Mouse (Mus musculus) neural tube, embryonic 15.5 days (tissue): ENCODE data around the gene Selenof. TPM values are rescaled to one million over a fixed set of nuclear protein-coding genes. Genes with fewer than 3 reads are reported as not detected.

Experiments used
- ATAC-seq: fragments of 200-750 bp; cut with Nextera tagmentation; 2 replicates; pipeline ENCODE4 v1.8.0; 2017; ENCODE audit warnings: mild to moderate bottlenecking, moderate TSS enrichment, moderate library complexity; ENCODE audit not compliant: low FRiP score
- H3K27ac ChIP-seq: fragments of 300-500 bp; sonication (generic); replicated peaks from 2 replicates; pipeline ENCODE4 v1.5.1; 2015; ENCODE audit warnings: mild to moderate bottlenecking, inconsistent platforms
- H3K27me3 ChIP-seq: fragments of 300-500 bp; sonication (generic); replicated peaks from 2 replicates; pipeline ENCODE4 v1.6.1; 2015; ENCODE audit warnings: inconsistent platforms
- H3K36me3 ChIP-seq: fragments of 300-500 bp; sonication (generic); 2 replicates; pipeline ENCODE4 v1.6.1; 2015; ENCODE audit warnings: inconsistent platforms
- H3K4me1 ChIP-seq: fragments of 300-500 bp; sonication (generic); 2 replicates; pipeline ENCODE4 v1.6.1; 2015; ENCODE audit warnings: inconsistent platforms
- H3K4me2 ChIP-seq: fragments of 300-500 bp; sonication (generic); 2 replicates; pipeline ENCODE4 v1.6.1; 2015; ENCODE audit warnings: inconsistent platforms, mild to moderate bottlenecking, moderate library complexity
- H3K4me3 ChIP-seq: fragments of 300-500 bp; sonication (generic); replicated peaks from 2 replicates; pipeline ENCODE4 v1.5.1; 2015; ENCODE audit warnings: mild to moderate bottlenecking, inconsistent platforms
- H3K9ac ChIP-seq: fragments of 300-500 bp; sonication (generic); replicated peaks from 2 replicates; pipeline ENCODE4 v1.6.1; 2015; ENCODE audit warnings: mild to moderate bottlenecking, inconsistent platforms
- H3K9me3 ChIP-seq: fragments of 300-500 bp; sonication (generic); replicated peaks from 2 replicates; pipeline ENCODE4 v1.6.1; 2016; ENCODE audit warnings: inconsistent platforms
- WGBS: fragments of 180-500 bp; shearing (Covaris S2); methylation state at CpG from one replicate; pipeline ENCODE4 v1.1.7; 2015; ENCODE audit warnings: mixed read lengths; 5-methylcytosine and 5-hydroxymethylcytosine counted together
- polyA plus RNA-seq: library from polyadenylated mRNA; unstranded; fragments of >200 nt; fragmentation: Nextera tagmentation; extraction: Ambion mirVana; gene quantifications from 2 replicates; pipeline ENCODE4 v1.2.1, GENCODE M21; 2015

Selenof gene
- polyA plus RNA-seq, 1 experiment from 2014 or later = 598 TPM

DNA sequence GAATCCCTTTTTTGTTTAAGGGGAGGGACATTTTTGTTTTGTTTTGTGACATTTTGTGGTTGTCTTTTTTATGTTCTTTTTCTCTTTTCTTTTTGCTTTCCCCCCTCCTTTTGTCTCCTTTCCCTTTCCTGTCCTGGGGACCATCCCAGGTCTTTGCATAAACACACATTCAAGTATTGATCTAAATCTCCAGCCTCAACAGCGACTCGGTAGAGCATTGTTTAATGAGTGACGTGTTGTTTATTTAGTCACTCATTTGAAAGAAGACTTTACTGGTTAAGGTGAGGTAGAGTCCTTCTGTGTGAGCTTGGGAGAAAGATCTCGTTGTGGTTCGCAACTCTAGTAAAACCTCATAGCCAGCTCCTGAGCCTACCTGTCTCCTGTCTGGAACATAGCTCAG lies 13.7 kb downstream of the Selenof start:
- H3K27me3 ChIP-seq = no peaks in the 10 kb centered on the region
- H3K4me3 ChIP-seq = no peak overlapping the region
- no peaks in the 10 kb centered on the region for H3K9me3 ChIP-seq
- no peak overlapping the region for H3K9ac ChIP-seq
- ATAC-seq = no peak
- H3K4me1 ChIP-seq = peaks cover 2% of the 10 kb centered on the region; the same call in 1 of the 2 replicates
- no peak overlapping the region for H3K4me2 ChIP-seq
- 74% methylated on average over 5 of the region's 5 CpGs for WGBS
- H3K36me3 ChIP-seq = peaks cover 31% of the 10 kb centered on the region
- no peak overlapping the region for H3K27ac ChIP-seq

GRCm38 (mm10) chr3:144584789-144585553 lies 14.9 kb downstream of the Selenof start:
- H3K9ac ChIP-seq = no peak overlapping the region
- ATAC-seq = no peak
- H3K4me1 ChIP-seq = peaks cover 8% of the 10 kb centered on the region
- WGBS = 92% methylated on average over 6 of the region's 6 CpGs
- no peak overlapping the region for H3K27ac ChIP-seq
- H3K27me3 ChIP-seq = no peaks in the 10 kb centered on the region
- peaks cover 24% of the 10 kb centered on the region for H3K36me3 ChIP-seq
- no peak overlapping the region for H3K4me2 ChIP-seq
- H3K9me3 ChIP-seq = no peaks in the 10 kb centered on the region
- H3K4me3 ChIP-seq = no peak overlapping the region

DNA sequence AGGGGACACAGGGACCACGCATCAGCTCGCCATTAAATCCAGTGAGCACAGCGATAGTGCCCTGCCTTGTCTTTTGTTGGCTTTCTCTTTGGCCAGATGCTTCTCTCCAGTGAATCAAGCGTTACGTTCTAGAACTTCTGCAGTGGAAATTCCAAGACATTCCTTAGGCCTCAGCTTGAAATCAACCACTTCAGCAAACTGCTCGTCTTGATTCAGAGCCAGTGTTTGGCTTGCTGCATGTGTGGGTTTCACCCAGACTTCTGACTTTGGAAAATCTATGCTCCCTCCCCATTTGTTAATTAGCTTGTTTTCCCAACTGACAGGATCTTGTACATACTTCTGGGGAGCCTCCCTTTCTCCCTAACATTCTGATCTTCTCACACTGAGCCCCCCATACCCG lies 16.6 kb downstream of the Selenof start:
- H3K9me3 ChIP-seq = no peaks in the 10 kb centered on the region
- no peak overlapping the region for H3K4me2 ChIP-seq
- WGBS = 84% methylated on average over 7 of the region's 7 CpGs
- no peaks in the 10 kb centered on the region for H3K27me3 ChIP-seq
- peaks cover 28% of the 10 kb centered on the region for H3K36me3 ChIP-seq
- ATAC-seq = no peak
- H3K9ac ChIP-seq = no peak overlapping the region
- H3K4me1 ChIP-seq = peaks cover 8% of the 10 kb centered on the region
- H3K4me3 ChIP-seq = no peak overlapping the region
- no peak overlapping the region for H3K27ac ChIP-seq

DNA sequence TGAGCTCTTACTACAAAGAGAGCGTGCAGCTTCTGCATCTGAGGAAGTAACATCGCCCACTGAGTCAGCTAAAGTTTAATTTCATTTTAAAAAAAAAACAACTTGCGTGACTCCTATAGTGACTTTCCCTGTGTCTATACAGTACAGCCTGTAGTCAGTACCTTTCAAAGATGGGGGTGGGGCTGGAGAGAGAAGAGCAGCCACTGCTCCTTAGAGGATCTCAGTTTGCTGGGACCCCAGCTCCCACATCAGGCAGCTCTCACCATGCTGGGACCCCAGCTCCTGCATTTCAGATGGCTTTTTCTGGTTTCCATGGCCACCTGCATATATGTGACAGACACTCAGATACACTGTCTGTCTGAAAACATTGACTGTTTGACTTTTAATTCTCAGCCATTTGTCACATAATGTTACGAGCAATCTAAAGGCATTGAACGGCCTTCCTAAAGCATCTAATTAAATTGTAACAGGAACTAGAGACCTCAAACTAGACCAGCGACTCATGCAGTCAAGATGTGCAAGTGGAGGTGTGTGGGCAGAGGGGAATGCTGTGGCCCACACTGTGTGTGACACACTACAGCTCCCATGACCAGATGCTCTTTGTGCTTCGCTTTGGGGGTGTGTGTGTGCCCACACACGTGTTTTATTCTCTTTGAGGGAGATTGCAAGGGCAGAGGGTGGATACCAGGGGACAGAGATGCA lies 19.2 kb downstream of the Selenof start:
- WGBS = 68% methylated on average over 8 of the region's 8 CpGs
- Histone ChIP-seq H3K9me3 (no peaks in the 10 kb centered on the region), H3K4me1 (peaks cover 8% of the 10 kb centered on the region), H3K4me3 (no peak overlapping the region), H3K9ac (no peak overlapping the region), H3K27ac (no peak overlapping the region), H3K4me2 (no peak overlapping the region), H3K36me3 (peaks cover 21% of the 10 kb centered on the region), H3K27me3 (no peaks in the 10 kb centered on the region)
- ATAC-seq = no peak

GRCm38 (mm10) chr3:144592992-144593785 lies 23.1 kb downstream of the Selenof start:
- Histone ChIP-seq H3K4me1 (peaks cover 8% of the 10 kb centered on the region), H3K27me3 (no peaks in the 10 kb centered on the region), H3K9ac (no peak overlapping the region), H3K4me2 (no peak overlapping the region), H3K9me3 (no peaks in the 10 kb centered on the region), H3K4me3 (no peak overlapping the region), H3K27ac (no peak overlapping the region), H3K36me3 (peaks cover 28% of the 10 kb centered on the region)
- no peak for ATAC-seq
- WGBS = 55% methylated on average over 9 of the region's 9 CpGs

GRCm38 (mm10) chr3:144597121-144597520 lies 27.0 kb downstream of the Selenof start:
- no peak overlapping the region for H3K27ac ChIP-seq
- H3K4me3 ChIP-seq = no peak overlapping the region
- no peaks in the 10 kb centered on the region for H3K27me3 ChIP-seq
- 57% methylated on average over 4 of the region's 4 CpGs for WGBS
- H3K36me3 ChIP-seq = peaks cover 20% of the 10 kb centered on the region; the same call in 1 of the 2 replicates
- H3K4me2 ChIP-seq = no peak overlapping the region
- H3K9me3 ChIP-seq = no peaks in the 10 kb centered on the region
- no peak for ATAC-seq
- no peaks in the 10 kb centered on the region for H3K4me1 ChIP-seq
- H3K9ac ChIP-seq = no peak overlapping the region

DNA sequence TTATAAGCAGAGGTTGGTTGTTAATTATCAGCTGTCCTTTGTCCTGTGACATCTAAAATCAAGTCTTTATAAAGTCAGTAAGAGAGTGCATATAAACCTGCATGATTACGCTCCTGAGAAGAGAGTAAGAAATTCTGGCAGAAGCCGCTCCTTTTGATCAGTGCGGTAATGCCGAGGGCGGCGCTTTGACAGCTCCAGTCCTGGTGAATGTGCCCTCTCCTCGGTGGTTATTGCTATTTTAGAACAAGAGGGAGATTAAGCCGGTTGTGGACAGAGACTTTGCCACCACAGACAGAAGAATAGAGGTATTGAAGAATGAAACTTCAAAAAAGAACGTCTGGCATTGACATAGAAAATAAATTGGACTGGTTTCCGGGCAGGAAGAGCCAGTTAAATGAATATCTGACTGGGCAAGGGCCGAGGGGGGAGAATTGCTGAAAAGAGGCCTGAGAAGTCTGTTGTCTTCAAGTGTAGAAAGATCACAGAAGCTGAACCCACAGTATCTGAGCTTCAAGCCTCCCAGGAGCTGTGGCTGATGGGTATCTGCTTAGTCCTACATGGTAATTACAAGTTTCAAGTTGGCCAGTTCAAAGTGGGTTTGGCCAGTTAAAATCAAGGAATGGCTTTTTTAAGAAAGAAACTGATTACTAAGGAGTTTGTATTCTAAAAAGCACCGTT lies 27.8 kb downstream of the Selenof start:
- H3K4me2 ChIP-seq = no peak overlapping the region
- ATAC-seq = no peak
- 64% methylated on average over 12 of the region's 12 CpGs for WGBS
- H3K9me3 ChIP-seq = no peaks in the 10 kb centered on the region
- no peak overlapping the region for H3K27ac ChIP-seq
- no peak overlapping the region for H3K4me3 ChIP-seq
- H3K4me1 ChIP-seq = no peaks in the 10 kb centered on the region
- H3K9ac ChIP-seq = no peak overlapping the region
- H3K36me3 ChIP-seq = peaks cover 20% of the 10 kb centered on the region; the same call in 1 of the 2 replicates
- H3K27me3 ChIP-seq = no peaks in the 10 kb centered on the region

- ATAC-seq = no peak
- Histone ChIP-seq H3K9ac (no peak overlapping the region), H3K27me3 (no peaks in the 10 kb centered on the region), H3K4me2 (no peak overlapping the region), H3K4me3 (no peak overlapping the region), H3K9me3 (no peaks in the 10 kb centered on the region), H3K27ac (no peak overlapping the region), H3K4me1 (no peaks in the 10 kb centered on the region), H3K36me3 (0 out of 2 replicates have a peak, but pooled peaks cover 7% of the 10 kb centered on the region)
- 86% methylated on average over 4 of the region's 4 CpGs for WGBS
Observed at GRCm38 (mm10) chr3:144602413-144602812, 32.3 kb downstream of the Selenof start.

- H3K36me3 ChIP-seq = 0 out of 2 replicates have a peak, but pooled peaks cover 7% of the 10 kb centered on the region
- no peaks in the 10 kb centered on the region for H3K4me1 ChIP-seq
- H3K27me3 ChIP-seq = no peaks in the 10 kb centered on the region
- H3K4me2 ChIP-seq = no peak overlapping the region
- no peak overlapping the region for H3K27ac ChIP-seq
- 80% methylated on average over 7 of the region's 7 CpGs for WGBS
- no peak for ATAC-seq
- no peak overlapping the region for H3K4me3 ChIP-seq
- H3K9ac ChIP-seq = no peak overlapping the region
- H3K9me3 ChIP-seq = no peaks in the 10 kb centered on the region
Observed at GRCm38 (mm10) chr3:144602819-144603218, 32.7 kb downstream of the Selenof start.

- Histone ChIP-seq H3K9ac (no peak overlapping the region), H3K4me1 (no peaks in the 10 kb centered on the region), H3K36me3 (0 out of 2 replicates have a peak, but pooled peaks cover 7% of the 10 kb centered on the region), H3K4me2 (no peak overlapping the region), H3K9me3 (no peaks in the 10 kb centered on the region), H3K27me3 (no peaks in the 10 kb centered on the region), H3K27ac (no peak overlapping the region), H3K4me3 (no peak overlapping the region)
- 88% methylated on average over 3 of the region's 3 CpGs for WGBS
- ATAC-seq = no peak
Observed at GRCm38 (mm10) chr3:144603558-144603957, 33.5 kb downstream of the Selenof start.

GRCm38 (mm10) chr3:144604205-144604604 lies 34.1 kb downstream of the Selenof start:
- no peak overlapping the region for H3K4me2 ChIP-seq
- H3K9ac ChIP-seq = no peak overlapping the region
- H3K4me3 ChIP-seq = no peak overlapping the region
- no peaks in the 10 kb centered on the region for H3K4me1 ChIP-seq
- WGBS = 80% methylated on average over 7 of the region's 7 CpGs
- H3K27ac ChIP-seq = no peak overlapping the region
- ATAC-seq = no peak
- H3K27me3 ChIP-seq = no peaks in the 10 kb centered on the region
- 0 out of 2 replicates have a peak, but pooled peaks cover 5% of the 10 kb centered on the region for H3K36me3 ChIP-seq
- no peaks in the 10 kb centered on the region for H3K9me3 ChIP-seq
